10 mouse cellular contexts compared by ENCODE assay signal in genomic region chr4:133480754-133481153, GRCm38 (mm10). TPM values are rescaled to one million over a fixed set of nuclear protein-coding genes. Genes with fewer than 3 reads are reported as not detected.
DNase-seq lines count a peak whose midpoint lies in the region; ATAC-seq and TF ChIP-seq lines count a peak whose summit lies in the region.
"Had no signal": no experiment of that assay in that cellular context is flagged by ENCODE, and none has a peak within 500 bp of the region (broad histone marks: within the 10 kb centered on the region; RNA-seq: fewer than 3 reads in every experiment).

No protein-coding gene starts in this region.

- no peak for DNase-seq in gastrocnemius, adult 2 months
- DNase-seq in gastrocnemius, adult 18-20 months (ENCODE audit: low spot score): no peak
- DNase-seq in lung, adult 2 months: no peak
- DNase-seq in lung, adult 18-20 months: no peak
- DNase-seq in liver, embryonic 13.5 days: no peak
- no peak for DNase-seq in embryo, embryonic 9.5 days (ENCODE audit: extremely low spot score)
- DNase-seq: cerebellum, adult 8-10 months had no signal

- WGBS in lung, adult 2 months: 49% methylated on average over 6 of the region's 6 CpGs
- WGBS in liver, embryonic 13.5 days (ENCODE audit: insufficient replicate concordance): 45% methylated on average over 6 of the region's 6 CpGs

- peaks cover 7% of the 10 kb centered on the region for H3K4me1 ChIP-seq in lung, adult 2 months (ENCODE audit: control insufficient read depth, insufficient read depth, low read length)
- peaks cover 5% of the 10 kb centered on the region; the same call in 1 of the 2 replicates for H3K4me1 ChIP-seq in brown adipose tissue, adult 24 weeks (ENCODE audit: control insufficient read depth, insufficient read depth, insufficient read length, low read length)
- H3K4me1 ChIP-seq in liver, embryonic 13.5 days (replicated peaks): peaks cover 22% of the 10 kb centered on the region

- ATAC-seq in liver, embryonic 13.5 days (ENCODE audit: low read depth): no peak
- no peak for ATAC-seq in granulocyte monocyte progenitor cell, adult 5-6 weeks (replicated peaks; ENCODE audit: poor library complexity, severe bottlenecking)

- intact Hi-C loops in gastrocnemius, adult 2 months (cut with DNase I): no loop called here

- H3K27ac ChIP-seq in gastrocnemius, adult 2 months: peak overlapping the region; percentile 75
- H3K27ac ChIP-seq in brown adipose tissue, adult 24 weeks (replicated peaks; ENCODE audit: low read depth, low read length): no peak overlapping the region
- no peak overlapping the region for H3K27ac ChIP-seq in liver, embryonic 13.5 days

- peak overlapping the region; percentile 77; the same call in 1 of the 2 replicates for H3K4me2 ChIP-seq in liver, embryonic 13.5 days

- no peaks in the 10 kb centered on the region for H3K9me3 ChIP-seq in liver, embryonic 13.5 days (replicated peaks)

- H3K9ac ChIP-seq in liver, embryonic 13.5 days: no peak overlapping the region

- no peaks in the 10 kb centered on the region for H3K36me3 ChIP-seq in liver, embryonic 13.5 days

- peak overlapping the region; percentile 72 for H3K4me3 ChIP-seq in gastrocnemius, adult 2 months
- H3K4me3 ChIP-seq in lung, adult 2 months (replicated peaks; ENCODE audit: extremely low read depth, low read depth, low read length): peak overlapping the region; percentile 48
- peak overlapping the region; percentile 52; the same call in 1 of the 2 replicates for H3K4me3 ChIP-seq in brown adipose tissue, adult 24 weeks (ENCODE audit: insufficient read depth, low read depth, low read length)
- H3K4me3 ChIP-seq in liver, embryonic 13.5 days (replicated peaks): peak overlapping the region; percentile 53

- TF ChIP-seq CTCF in gastrocnemius, adult 2 months (IDR thresholded peaks at IDR 0.05): no peak
- no peak for TF ChIP-seq CTCF in lung, adult 2 months (IDR thresholded peaks at IDR 0.05; ENCODE audit: insufficient read depth, low read length)

- no peak for TF ChIP-seq POLR2A in lung, adult 2 months (IDR thresholded peaks at IDR 0.05; ENCODE audit: borderline replicate concordance, extremely low read depth, low read depth, low read length)

- peaks cover 92% of the 10 kb centered on the region for H3K27me3 ChIP-seq in liver, embryonic 13.5 days

RNA-seq across cellular contexts. Expression of gene Tent5b, which starts 0.8 kb away (rescaled TPM):
- total RNA-seq in gastrocnemius, adult 2 months (2021): 1 to 10 TPM; 1.1 TPM
- 1 to 10 TPM; 1.1 to 2.2 TPM for total RNA-seq in gastrocnemius, adult 18-20 months (2021)
- polyA plus RNA-seq in lung, adult 2 months (2012; rRNA removed): 21.3 and 23.1 TPM in 2 replicates
- 0.44 TPM in 1 of 2 replicates, not detected in the other for polyA plus RNA-seq in brown adipose tissue, adult 24 weeks (2012; ENCODE audit: insufficient read depth, insufficient read length, missing spikeins)
- 0.05 TPM in 1 of 2 replicates, not detected in the other for polyA plus RNA-seq in liver, embryonic 13.5 days (2015; fragmentation: Nextera tagmentation; extraction: Ambion mirVana)
- total RNA-seq in granulocyte monocyte progenitor cell, adult 5-6 weeks (2014; fragmentation: Nextera tagmentation): not detected in 2 replicates
- not detected in 2 replicates for total RNA-seq in granulocyte monocyte progenitor cell, adult 5-6 weeks (2017)

RNA-seq across cellular contexts. Expression of gene Trnp1, which starts 17.6 kb away (rescaled TPM):
- under 1 TPM; 0.36 to 0.61 TPM for total RNA-seq in gastrocnemius, adult 2 months (2021)
- total RNA-seq in gastrocnemius, adult 18-20 months (2021): 1 to 10 TPM; 1.1 to 1.3 TPM
- polyA plus RNA-seq in lung, adult 2 months (2012; rRNA removed): 3.4 and 4.5 TPM in 2 replicates
- 1.0 TPM in 1 of 2 replicates, not detected in the other for polyA plus RNA-seq in brown adipose tissue, adult 24 weeks (2012; ENCODE audit: insufficient read depth, insufficient read length, missing spikeins)
- polyA plus RNA-seq in liver, embryonic 13.5 days (2015; fragmentation: Nextera tagmentation; extraction: Ambion mirVana): 0.06 TPM in 1 of 2 replicates, not detected in the other
- not detected in 2 replicates for total RNA-seq in granulocyte monocyte progenitor cell, adult 5-6 weeks (2014; fragmentation: Nextera tagmentation)
- total RNA-seq in granulocyte monocyte progenitor cell, adult 5-6 weeks (2017): not detected in 2 replicates

RNA-seq across cellular contexts. Expression of gene Kdf1, which starts 38.0 kb away (rescaled TPM):
- not detected for total RNA-seq in gastrocnemius, adult 2 months (2021)
- total RNA-seq in gastrocnemius, adult 18-20 months (2021): not detected
- polyA plus RNA-seq in lung, adult 2 months (2012; rRNA removed): 19.0 and 22.2 TPM in 2 replicates
- polyA plus RNA-seq in brown adipose tissue, adult 24 weeks (2012; ENCODE audit: insufficient read depth, insufficient read length, missing spikeins): not detected in 2 replicates
- polyA plus RNA-seq in liver, embryonic 13.5 days (2015; fragmentation: Nextera tagmentation; extraction: Ambion mirVana): 0.45 and 0.70 TPM in 2 replicates
- 0.32 TPM in 1 of 2 replicates, not detected in the other for total RNA-seq in granulocyte monocyte progenitor cell, adult 5-6 weeks (2014; fragmentation: Nextera tagmentation)
- not detected in 2 replicates for total RNA-seq in granulocyte monocyte progenitor cell, adult 5-6 weeks (2017)
- total RNA-seq: megakaryocyte-erythroid progenitor cell, adult 5-6 weeks had no signal
